Mouse (Mus musculus): ENCODE results near the gene Afdn. TPM values are rescaled to one million over a fixed set of nuclear protein-coding genes. Genes with fewer than 3 reads are reported as not detected.
"Not testable (repeated sequence)": the region's sequence is repeated elsewhere in the genome, so short reads cannot be mapped to it uniquely, and the experiment has no call there.

The Afdn gene
- polyA plus RNA-seq, 1 experiment from 2014 or later, result 9.5 TPM

DNA sequence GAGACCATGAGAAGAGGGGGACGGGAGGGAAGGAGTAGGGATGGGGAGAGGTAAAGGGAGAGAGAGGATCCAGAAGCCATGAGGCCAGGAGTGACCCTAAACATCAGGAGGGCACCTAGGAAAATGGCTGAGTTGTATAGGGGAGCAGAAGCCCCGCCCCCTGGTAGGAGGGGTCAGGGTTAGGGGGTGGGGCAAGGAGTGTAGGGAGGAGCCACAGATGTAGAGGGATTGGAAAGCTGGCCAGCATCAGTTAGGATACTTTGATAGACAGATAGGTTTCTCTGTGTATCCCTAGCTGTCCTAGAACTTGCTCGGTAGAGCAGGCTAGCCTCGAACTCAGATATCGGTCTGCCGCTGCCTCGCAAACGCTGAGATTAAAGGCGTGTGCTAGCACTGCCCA, 12.7 kb upstream of the Afdn start:
- H3K4me1 ChIP-seq (replicated peaks), result peaks cover 6% of the 10 kb centered on the region
- no peak for ATAC-seq (ENCODE audit: insufficient read depth)
- H3K27me3 ChIP-seq, result peaks cover 3% of the 10 kb centered on the region; the same call in 1 of the 2 replicates
- H3K27ac ChIP-seq (replicated peaks), result no peak overlapping the region
- H3K9ac ChIP-seq, result no peak overlapping the region
- H3K36me3 ChIP-seq (replicated peaks), result no peaks in the 10 kb centered on the region
- 75% methylated on average over 9 of the region's 9 CpGs for WGBS (ENCODE audit: insufficient replicate concordance)
- H3K4me3 ChIP-seq (replicated peaks), result no peak overlapping the region
- no peaks in the 10 kb centered on the region for H3K9me3 ChIP-seq (replicated peaks)
- H3K4me2 ChIP-seq, result no peak overlapping the region

DNA sequence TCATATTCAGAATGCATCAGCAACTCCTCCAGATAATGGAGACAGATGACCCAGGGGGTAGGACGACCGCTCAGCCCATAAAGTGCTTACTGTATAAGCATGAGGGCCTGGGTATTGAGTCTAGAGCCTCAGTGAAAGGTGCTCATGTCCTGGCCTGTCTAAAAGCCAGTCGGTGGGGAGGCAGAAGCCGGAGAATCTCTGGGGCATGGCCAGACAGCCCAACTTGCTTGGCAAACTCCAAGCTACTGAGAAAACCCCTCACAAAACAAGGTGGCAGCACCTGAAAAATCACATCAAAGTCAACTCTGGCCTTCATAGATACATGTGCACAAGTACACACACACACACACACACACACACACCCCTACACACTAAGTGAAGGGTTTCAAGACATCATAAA, 11.3 kb upstream of the Afdn start:
- Histone ChIP-seq H3K4me3 (replicated peaks) (no peak overlapping the region), H3K27ac (replicated peaks) (no peak overlapping the region), H3K4me1 (replicated peaks) (no peaks in the 10 kb centered on the region; the same call in 1 of the 2 replicates), H3K4me2 (no peak overlapping the region), H3K36me3 (replicated peaks) (no peaks in the 10 kb centered on the region), H3K9ac (no peak overlapping the region), H3K27me3 (no peaks in the 10 kb centered on the region; the same call in 1 of the 2 replicates), H3K9me3 (replicated peaks) (no peaks in the 10 kb centered on the region)
- ATAC-seq (ENCODE audit: insufficient read depth), result no peak
- 71% methylated on average over 4 of the region's 4 CpGs for WGBS (ENCODE audit: insufficient replicate concordance)

DNA sequence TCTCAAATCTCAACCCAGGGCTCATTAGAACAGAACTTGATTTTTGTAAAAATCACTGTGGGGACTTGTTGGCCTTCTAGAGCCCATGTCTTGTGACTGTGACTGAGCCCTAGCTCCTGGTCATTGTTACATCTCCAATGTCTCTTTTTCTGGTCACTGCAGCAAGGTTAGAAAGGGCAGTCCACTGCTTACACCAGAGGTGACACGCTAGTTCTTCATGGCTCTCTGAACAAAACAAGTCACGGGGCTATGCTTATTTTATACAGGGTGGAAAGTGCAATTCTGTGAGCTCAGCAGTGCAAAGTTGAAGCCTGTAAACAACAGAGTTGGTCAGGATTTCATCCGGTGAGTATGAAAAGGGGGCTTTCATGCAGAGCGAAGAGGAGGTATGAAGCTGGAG, 6.4 kb upstream of the Afdn start:
- ATAC-seq (ENCODE audit: insufficient read depth), result no peak
- H3K27ac ChIP-seq (replicated peaks), result no peak overlapping the region
- WGBS (ENCODE audit: insufficient replicate concordance), result 66% methylated on average over 4 of the region's 4 CpGs
- H3K4me3 ChIP-seq (replicated peaks), result no peak overlapping the region
- H3K27me3 ChIP-seq, result peaks cover 17% of the 10 kb centered on the region
- no peak overlapping the region for H3K9ac ChIP-seq
- no peaks in the 10 kb centered on the region for H3K9me3 ChIP-seq (replicated peaks)
- no peaks in the 10 kb centered on the region for H3K36me3 ChIP-seq (replicated peaks)
- no peaks in the 10 kb centered on the region for H3K4me1 ChIP-seq (replicated peaks)
- H3K4me2 ChIP-seq, result no peak overlapping the region

DNA sequence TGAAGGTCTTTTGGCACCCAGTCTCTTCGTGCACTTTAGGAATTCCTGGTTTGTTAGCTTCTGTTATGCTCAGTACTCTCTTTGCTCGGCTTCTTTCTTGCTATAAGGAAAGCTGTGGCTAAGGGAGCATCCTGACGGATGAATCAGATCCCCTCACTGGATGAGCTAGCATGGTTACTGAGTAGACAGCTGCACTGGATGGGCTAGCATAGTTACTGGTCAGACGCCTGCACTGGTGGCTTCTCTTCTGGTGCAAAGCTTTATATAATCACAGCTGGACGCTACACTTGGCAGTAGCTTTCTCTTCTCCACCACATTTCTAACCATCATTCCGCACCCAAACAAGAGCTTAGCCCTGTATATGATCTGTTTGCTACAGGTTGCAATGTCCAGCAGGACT, 5.4 kb upstream of the Afdn start:
- H3K27ac ChIP-seq (replicated peaks), result no peak overlapping the region
- H3K4me3 ChIP-seq (replicated peaks), result no peak overlapping the region
- ATAC-seq (ENCODE audit: insufficient read depth), result no peak
- no peaks in the 10 kb centered on the region for H3K36me3 ChIP-seq (replicated peaks)
- H3K9ac ChIP-seq, result no peak overlapping the region
- no peaks in the 10 kb centered on the region for H3K4me1 ChIP-seq (replicated peaks)
- 46% methylated on average over 6 of the region's 6 CpGs for WGBS (ENCODE audit: insufficient replicate concordance)
- H3K27me3 ChIP-seq, result peaks cover 27% of the 10 kb centered on the region
- H3K9me3 ChIP-seq (replicated peaks), result no peaks in the 10 kb centered on the region
- no peak overlapping the region for H3K4me2 ChIP-seq

DNA sequence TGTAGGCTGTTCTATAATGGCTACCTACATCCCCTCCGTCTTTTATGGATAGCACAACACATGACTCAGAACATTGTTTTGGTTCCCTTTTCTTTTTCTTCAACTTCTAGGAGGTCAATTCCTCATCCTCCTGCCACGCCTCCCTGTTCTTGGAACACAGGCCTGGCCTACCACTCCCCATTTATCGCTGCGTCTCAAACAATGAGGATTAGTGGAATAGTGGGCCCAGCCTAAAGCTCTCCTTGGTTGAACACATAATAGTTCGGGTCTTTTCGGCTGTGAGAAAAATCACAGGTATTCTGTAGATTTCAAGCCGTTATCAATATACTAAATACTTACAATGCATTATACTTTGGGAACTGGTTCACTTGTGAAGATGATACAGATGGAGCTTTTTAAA, 1.8 kb upstream of the Afdn start:
- H3K27me3 ChIP-seq, result peaks cover 56% of the 10 kb centered on the region
- no peak overlapping the region for H3K9ac ChIP-seq
- H3K27ac ChIP-seq (replicated peaks), result no peak overlapping the region
- no peak overlapping the region for H3K4me2 ChIP-seq
- no peak for ATAC-seq (ENCODE audit: insufficient read depth)
- no peaks in the 10 kb centered on the region for H3K9me3 ChIP-seq (replicated peaks)
- 0 out of 2 replicates have a peak, but pooled peaks cover 6% of the 10 kb centered on the region for H3K4me1 ChIP-seq (replicated peaks)
- WGBS (ENCODE audit: insufficient replicate concordance), result 60% methylated on average over 7 of the region's 7 CpGs
- H3K4me3 ChIP-seq (replicated peaks), result no peak overlapping the region
- no peaks in the 10 kb centered on the region for H3K36me3 ChIP-seq (replicated peaks)

DNA sequence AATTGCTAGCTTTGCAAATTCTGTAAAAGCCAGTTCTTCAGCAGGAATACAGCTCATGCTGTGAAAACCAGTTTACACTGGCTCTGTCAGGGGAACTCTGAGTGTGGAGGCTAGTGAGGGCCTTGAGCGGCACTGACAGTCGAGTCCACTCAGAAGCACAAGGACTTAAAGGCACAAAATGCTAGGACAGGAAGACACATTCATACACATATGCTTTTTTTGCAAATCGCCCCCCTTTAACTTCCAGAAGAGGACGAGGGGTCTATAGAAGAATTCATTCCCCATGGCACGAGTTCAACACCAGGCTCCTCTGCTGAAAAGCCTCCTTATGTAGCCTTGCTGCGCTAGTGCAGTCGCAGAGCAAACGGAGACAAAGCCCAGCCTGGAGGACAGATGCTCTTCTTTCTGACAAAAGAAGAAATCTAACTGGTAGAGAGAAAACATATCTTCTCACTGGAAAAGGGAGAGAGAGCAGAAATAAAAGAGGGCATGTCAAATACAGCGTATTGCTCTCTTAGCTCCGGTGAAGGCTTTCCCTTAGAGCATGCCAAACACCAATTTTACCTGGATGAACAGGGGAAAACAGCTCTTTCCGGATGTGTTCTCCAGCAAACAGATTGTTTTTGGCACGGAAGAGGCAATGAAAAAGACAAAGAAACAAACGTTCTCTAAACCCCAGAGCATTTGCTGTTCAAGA, 1.0 kb upstream of the Afdn start:
- Histone ChIP-seq H3K4me1 (replicated peaks) (0 out of 2 replicates have a peak, but pooled peaks cover 6% of the 10 kb centered on the region), H3K27ac (replicated peaks) (peak overlapping the region; percentile 69), H3K27me3 (peaks cover 56% of the 10 kb centered on the region), H3K4me3 (replicated peaks) (peak overlapping the region; percentile 59), H3K9ac (no peak overlapping the region), H3K9me3 (replicated peaks) (no peaks in the 10 kb centered on the region), H3K4me2 (peak overlapping the region; percentile 62), H3K36me3 (replicated peaks) (no peaks in the 10 kb centered on the region)
- WGBS (ENCODE audit: insufficient replicate concordance), result 19% methylated on average over 13 of the region's 13 CpGs
- no peak for ATAC-seq (ENCODE audit: insufficient read depth)

DNA sequence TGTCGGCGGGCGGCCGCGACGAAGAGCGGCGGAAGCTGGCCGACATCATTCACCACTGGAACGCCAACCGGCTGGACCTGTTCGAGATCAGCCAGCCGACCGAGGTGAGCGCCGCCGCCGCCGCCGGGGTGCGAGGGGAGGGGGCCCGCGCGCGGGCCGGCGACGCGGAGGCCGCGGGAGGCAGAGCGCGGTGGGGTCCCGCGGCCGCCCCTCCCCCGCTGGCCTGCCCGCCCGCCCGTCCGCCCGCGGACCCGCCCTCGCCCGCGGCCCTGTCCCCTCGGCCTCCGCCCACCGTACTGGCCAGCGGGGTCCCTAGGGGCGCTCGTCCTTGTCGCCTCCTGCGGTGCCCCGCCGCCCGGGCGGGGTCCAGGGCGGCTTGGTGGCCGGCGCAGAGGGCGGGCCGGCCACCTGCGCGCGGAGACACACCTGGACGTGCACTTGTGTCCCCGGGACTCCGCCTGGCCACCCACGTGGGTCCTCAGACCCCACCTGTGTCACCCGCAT, 388 bp downstream of the Afdn start:
- Histone ChIP-seq H3K4me3 (replicated peaks) (peak overlapping the region; percentile 59), H3K27ac (replicated peaks) (peak overlapping the region; percentile 48), H3K4me2 (peak overlapping the region; percentile 62), H3K9ac (peak overlapping the region; percentile 40; the same call in 1 of the 2 replicates), H3K9me3 (replicated peaks) (no peaks in the 10 kb centered on the region), H3K27me3 (peaks cover 56% of the 10 kb centered on the region), H3K4me1 (replicated peaks) (0 out of 2 replicates have a peak, but pooled peaks cover 6% of the 10 kb centered on the region), H3K36me3 (replicated peaks) (no peaks in the 10 kb centered on the region)
- ATAC-seq (ENCODE audit: insufficient read depth), result peak; percentile 14; the same call in 1 of the 2 replicates
- under 1% methylated on average over 56 of the region's 72 CpGs for WGBS (ENCODE audit: insufficient replicate concordance)

DNA sequence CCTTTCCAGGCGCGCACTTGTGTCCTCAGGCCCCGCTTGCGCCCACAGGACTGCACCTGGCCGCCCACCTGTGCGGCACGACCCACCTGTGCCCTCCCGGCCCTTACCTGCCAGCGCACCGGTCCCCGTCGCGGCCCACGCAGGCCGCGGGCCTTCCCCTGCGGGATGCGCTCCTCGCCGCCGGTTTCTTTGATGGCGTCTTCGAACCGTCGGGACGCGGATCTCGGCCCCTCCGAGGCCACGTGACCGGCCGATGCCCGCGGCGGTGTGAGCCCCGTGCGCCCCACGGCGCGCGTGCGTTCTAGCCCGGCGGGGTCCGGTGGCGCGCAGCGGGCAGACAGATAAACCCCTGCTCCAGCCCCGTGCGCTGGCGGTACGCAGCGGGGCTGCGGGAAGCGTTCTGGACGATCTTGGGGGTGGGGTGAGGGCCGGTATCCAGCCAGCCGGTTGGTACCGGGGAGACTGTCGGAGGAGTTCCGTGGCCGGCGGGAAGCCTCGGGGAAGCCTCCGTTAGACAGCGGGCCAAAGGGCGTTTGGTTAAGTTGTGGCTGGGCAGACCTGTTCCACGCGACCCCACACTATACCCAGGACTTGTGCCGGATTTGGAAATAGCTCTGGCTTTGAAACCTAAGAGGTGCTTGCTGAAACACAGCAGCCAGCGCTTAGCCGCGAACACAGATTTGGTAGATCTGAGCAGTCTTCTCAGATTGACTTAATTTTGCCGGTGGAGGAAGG, 1.0 kb downstream of the Afdn start, which contains the start of gene Tcte2:
TSS of gene Tcte2 (minus strand) at position 647 of the 735 bp plus-strand sequence.
- ATAC-seq (ENCODE audit: insufficient read depth), result no peak
- Histone ChIP-seq H3K9ac (peak within 1 kb of the TSS; percentile 40; the same call in 1 of the 2 replicates), H3K9me3 (replicated peaks) (no peaks in the 10 kb centered on the region), H3K4me2 (peak within 1 kb of the TSS; percentile 62), H3K27ac (replicated peaks) (peak within 1 kb of the TSS; percentile 48), H3K27me3 (peaks cover 56% of the 10 kb centered on the region), H3K36me3 (replicated peaks) (no peaks in the 10 kb centered on the region), H3K4me1 (replicated peaks) (0 out of 2 replicates have a peak, but pooled peaks cover 6% of the 10 kb centered on the region), H3K4me3 (replicated peaks) (peak within 1 kb of the TSS; percentile 59)
- 1% methylated on average over 74 of the region's 74 CpGs for WGBS (ENCODE audit: insufficient replicate concordance)

DNA sequence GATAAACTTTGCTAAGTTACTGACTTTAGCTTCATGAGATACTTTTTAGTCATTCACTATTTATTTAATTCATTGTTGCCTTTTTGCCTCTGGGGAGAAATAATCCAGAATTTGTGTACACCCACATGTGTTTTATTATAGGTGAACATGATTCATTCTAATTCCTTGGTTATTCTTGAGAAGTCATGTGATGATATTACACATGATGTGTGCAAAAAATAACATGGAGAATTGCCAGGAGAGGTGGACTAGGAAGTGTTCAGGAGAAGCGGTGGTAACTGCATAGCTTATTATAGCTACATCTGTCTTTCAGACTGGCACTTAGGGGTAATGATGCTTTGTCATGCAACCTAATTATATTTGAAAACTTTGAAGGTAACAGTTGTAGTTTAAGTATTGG, 3.5 kb downstream of the Afdn start:
- 0 out of 2 replicates have a peak, but pooled peaks cover 6% of the 10 kb centered on the region for H3K4me1 ChIP-seq (replicated peaks)
- WGBS (ENCODE audit: insufficient replicate concordance), result 57% methylated on average over 1 of the region's 1 CpGs
- H3K36me3 ChIP-seq (replicated peaks), result no peaks in the 10 kb centered on the region
- H3K27ac ChIP-seq (replicated peaks), result no peak overlapping the region
- no peaks in the 10 kb centered on the region for H3K9me3 ChIP-seq (replicated peaks)
- no peak for ATAC-seq (ENCODE audit: insufficient read depth)
- no peak overlapping the region for H3K9ac ChIP-seq
- H3K4me2 ChIP-seq, result no peak overlapping the region
- peaks cover 40% of the 10 kb centered on the region for H3K27me3 ChIP-seq
- no peak overlapping the region for H3K4me3 ChIP-seq (replicated peaks)

DNA sequence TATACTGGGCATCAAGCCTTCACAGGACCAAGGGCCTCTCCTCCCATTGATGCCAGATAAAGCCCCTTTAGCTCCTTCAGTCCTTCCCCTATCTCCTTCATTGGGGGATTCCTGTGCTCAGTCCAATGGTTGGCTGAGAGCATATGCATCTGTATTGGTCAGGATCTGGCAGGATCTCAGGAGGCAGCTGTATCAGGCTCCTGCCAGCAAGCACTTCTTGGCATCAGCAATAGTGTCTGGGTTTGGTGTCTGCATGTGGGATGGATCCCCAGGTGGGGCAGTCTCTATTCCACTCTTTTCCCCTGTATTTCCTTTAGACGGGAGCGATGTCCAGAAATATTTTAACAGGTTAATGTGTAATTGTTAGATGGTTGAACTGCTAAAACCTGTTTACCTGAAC, 4.6 kb downstream of the Afdn start:
- H3K27ac ChIP-seq (replicated peaks); ATAC-seq (ENCODE audit: insufficient read depth); H3K9ac ChIP-seq; H3K4me3 ChIP-seq (replicated peaks); H3K9me3 ChIP-seq (replicated peaks); H3K36me3 ChIP-seq (replicated peaks); H3K4me1 ChIP-seq (replicated peaks); H3K4me2 ChIP-seq: not testable (repeated sequence)
- 82% methylated on average over 2 of the region's 2 CpGs for WGBS (ENCODE audit: insufficient replicate concordance)
- peaks cover 29% of the 10 kb centered on the region for H3K27me3 ChIP-seq

DNA sequence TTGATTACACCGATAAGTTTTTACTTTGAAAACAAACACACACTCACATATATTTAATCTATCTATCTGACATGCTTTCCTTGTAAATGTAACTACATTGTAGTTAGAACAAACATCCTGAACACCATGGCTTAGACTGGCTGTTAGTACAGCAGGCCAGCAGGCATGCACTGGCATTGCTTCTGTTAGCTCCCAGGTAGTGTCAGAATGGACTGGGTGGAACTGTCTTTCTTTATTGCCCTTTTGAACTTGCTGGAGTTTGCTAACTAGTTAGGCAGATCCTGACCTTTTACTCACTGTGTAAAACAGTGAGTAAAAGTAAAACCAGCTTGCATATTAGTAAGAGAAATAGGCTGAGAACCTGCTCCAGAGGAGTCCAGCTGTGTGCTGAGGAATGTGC, 8.2 kb downstream of the Afdn start:
- Histone ChIP-seq H3K9ac (no peak overlapping the region), H3K4me3 (replicated peaks) (no peak overlapping the region), H3K27ac (replicated peaks) (no peak overlapping the region), H3K4me1 (replicated peaks) (no peaks in the 10 kb centered on the region), H3K4me2 (no peak overlapping the region), H3K9me3 (replicated peaks) (no peaks in the 10 kb centered on the region), H3K27me3 (no peaks in the 10 kb centered on the region), H3K36me3 (replicated peaks) (no peaks in the 10 kb centered on the region)
- WGBS (ENCODE audit: insufficient replicate concordance), result 52% methylated on average over 1 of the region's 1 CpGs
- 0 out of 2 replicates have a peak, but pooled peaks have one; percentile 28 for ATAC-seq (ENCODE audit: insufficient read depth)
